Mouse (Mus musculus): ENCODE results near the gene Rgl2.

Rgl2 gene

GRCm38 (mm10) chr17:33909077-33909868, 20.1 kb upstream of the Rgl2 start, which contains the start of gene Daxx:
Daxx (plus strand) TSS chr17:33909414.
- DNase-seq, result peak; percentile 99 to 100

GRCm38 (mm10) chr17:33909869-33910250, 19.5 kb upstream of the Rgl2 start:
- peak; percentile 60 to 74 for DNase-seq

DNA sequence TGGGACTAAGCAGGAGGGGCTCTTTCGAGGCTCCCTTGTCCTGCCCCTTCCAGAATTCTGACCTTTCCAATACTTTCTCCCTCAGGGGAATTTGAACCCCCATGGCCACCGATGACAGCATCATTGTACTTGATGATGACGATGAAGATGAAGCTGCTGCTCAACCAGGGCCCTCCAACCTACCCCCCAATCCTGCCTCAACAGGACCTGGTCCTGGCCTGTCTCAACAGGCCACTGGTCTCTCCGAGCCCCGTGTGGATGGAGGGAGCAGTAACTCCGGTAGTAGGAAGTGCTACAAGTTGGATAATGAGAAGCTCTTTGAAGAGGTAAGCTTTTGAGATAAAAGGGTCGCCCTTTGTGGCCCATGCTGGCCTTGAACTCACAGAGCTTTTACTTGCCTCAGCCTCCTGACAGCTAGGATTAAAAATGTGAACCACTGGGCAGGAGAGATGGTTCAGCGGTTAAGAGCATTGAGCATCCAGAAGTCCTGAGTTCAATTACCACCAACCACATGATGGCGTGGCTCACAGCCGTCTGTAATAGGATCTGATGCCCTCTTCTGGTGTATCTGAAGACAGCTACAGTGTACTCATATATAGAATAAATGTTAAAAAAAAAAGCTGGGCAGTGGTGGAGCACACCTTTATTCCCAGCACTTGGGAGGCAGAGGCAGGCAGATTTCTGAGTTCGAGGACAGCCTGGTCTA, 18.8 kb upstream of the Rgl2 start:
- no peak for DNase-seq

DNA sequence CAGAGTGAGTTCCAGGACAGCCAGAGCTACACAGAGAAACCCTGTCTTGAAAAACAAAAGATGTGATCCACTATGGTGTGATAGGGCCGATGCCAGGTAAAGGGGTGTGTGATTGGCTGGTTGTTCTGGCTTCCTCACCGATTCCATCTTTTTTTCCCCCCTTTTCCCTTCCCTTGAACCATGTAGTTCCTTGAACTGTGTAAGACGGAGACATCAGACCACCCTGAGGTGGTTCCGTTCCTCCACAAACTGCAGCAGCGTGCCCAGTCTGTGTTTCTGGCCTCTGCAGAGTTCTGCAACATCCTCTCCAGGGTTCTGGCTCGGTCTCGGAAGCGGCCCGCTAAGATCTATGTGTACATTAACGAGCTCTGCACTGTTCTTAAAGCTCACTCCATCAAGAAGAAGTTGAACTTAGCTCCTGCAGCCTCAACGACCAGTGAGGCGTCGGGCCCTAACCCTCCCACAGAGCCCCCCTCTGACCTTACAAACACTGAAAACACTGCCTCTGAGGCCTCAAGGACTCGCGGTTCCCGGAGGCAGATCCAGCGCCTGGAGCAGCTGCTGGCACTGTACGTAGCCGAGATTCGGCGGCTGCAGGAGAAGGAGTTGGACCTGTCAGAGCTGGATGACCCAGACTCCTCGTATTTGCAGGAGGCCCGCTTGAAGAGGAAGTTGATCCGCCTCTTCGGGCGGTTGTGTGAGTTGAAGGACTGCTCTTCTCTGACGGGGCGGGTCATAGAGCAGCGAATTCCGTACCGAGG, 18.1 kb upstream of the Rgl2 start:
- DNase-seq, result no peak

GRCm38 (mm10) chr17:33911813-33912414, 17.4 kb upstream of the Rgl2 start:
- DNase-seq, result peak in 1 of 2 experiments; percentile 56

DNA sequence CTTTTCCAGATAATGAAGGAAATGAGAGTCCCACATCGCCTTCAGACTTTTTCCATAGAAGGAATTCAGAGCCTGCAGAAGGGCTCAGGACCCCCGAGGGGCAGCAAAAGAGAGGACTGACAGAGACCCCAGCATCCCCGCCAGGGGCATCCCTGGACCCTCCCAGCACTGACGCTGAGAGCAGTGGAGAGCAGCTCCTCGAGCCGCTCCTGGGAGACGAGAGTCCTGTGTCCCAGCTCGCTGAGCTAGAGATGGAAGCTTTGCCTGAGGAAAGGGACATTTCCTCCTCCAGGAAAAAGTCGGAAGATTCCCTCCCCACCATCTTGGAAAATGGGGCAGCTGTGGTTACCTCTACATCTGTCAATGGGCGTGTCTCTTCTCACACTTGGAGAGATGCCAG, 16.1 kb upstream of the Rgl2 start:
- DNase-seq, result no peak

GRCm38 (mm10) chr17:33913905-33914304, 15.4 kb upstream of the Rgl2 start:
- no peak for DNase-seq

DNA sequence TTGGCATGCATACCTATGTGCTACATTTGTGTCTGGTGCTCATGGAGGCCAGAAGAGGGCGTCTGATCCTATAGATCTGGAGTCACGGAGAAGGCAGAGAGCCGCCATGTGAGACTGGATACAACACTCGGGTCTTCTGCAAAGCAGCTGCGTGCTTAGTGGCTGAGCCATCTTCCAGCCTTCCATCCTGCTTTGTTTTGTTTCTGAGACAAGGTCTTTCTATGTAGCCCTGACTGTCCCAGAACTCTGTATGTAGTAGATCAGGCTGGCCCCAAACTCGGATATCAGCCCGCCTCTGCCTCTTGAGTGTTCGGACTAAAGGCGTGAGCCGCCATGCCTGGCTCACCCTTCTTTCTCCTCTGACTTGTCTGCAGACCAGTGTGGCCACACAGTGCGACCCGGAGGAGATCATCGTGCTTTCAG, 14.4 kb upstream of the Rgl2 start:
- no peak for DNase-seq

DNA sequence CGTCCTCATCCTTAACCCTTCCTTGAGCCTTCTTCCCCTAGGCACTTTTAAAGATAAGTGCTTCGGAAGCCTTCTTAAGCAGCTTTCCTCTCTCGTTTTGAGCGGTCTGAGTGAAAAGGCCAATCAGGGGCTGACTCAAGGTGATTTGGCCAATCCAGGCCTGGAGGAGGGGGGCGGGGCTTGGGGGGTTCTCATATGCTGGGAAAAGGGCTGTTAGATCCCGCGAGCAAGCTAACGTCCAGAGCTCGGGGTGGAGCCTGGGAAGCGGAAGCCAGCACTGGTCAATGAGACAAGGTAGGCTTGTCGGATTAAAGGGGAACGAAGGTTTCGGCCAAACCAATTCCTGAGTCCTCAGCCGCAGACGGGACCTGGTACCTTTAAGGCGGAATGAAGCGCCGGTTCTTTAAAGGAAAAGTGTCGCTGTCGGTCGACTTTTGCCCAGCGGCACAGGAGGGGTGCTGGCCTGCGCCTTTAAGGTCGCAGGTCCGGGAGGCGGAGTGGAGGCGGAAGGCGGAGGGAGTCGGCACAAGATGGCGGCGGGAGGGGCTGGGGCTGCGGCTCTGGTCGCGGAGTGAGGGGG, 13.6 kb upstream of the Rgl2 start, which contains the start of the genes Tapbp and Zbtb22:
Gene Tapbp (plus strand): TSS at position 229 of the 580 bp plus-strand sequence.
Gene Zbtb22 (plus strand): TSS at position 234 of the 580 bp plus-strand sequence.
- DNase-seq, result peak; percentile 99

DNA sequence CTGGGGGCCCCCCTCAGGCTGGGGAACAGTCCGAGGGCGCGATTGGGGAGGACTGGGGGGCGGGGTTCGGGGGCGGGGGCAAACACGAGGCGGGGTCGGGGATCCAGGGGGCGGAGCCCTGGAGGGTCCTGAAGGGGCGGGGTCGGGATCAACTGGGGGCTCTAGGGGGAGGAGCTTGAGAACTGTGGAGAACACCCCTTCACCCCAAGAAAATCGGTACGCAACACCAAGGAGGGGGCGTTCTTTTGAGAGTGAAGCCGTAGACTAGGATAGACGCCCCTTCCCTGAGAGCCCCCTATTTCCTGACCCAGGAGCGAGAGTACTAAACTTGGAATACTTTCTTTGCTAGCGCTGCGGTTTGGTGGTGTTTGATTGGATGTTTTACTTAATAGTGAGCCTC, 13.0 kb upstream of the Rgl2 start:
- DNase-seq, result peak in 1 of 2 experiments; percentile 39

GRCm38 (mm10) chr17:33916847-33917655, 12.3 kb upstream of the Rgl2 start:
- DNase-seq, result peak in 1 of 2 experiments; percentile 24

DNA sequence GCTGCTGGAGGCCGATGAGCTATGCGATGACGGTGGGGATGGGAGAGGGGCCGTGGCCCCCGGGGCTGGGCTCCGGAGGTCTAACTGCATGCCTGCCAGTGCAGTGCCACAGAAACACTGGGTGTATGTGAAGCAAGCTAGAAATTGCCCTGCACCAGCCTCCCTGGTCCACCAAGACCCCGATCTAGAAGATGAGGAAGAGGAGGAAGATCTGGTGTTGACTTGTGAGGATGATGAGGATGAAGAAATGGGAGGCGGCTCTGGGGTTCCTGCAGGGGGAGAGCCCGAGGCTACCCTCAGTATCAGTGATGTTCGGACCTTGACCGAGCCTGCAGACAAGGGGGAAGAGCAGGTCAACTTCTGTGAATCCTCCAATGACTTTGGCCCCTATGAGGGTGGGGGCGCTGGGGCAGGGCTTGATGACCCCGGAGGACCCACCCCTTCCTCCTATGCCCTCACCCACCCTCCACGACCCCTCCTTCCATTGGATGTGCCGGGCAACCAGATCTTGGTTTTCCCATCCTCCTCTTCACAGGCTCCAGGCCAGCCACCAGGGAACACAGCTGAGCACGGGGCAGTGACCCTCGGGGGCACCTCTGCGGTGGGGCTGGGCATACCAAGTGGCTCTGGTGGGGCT, 11.6 kb upstream of the Rgl2 start:
- no peak for DNase-seq

DNA sequence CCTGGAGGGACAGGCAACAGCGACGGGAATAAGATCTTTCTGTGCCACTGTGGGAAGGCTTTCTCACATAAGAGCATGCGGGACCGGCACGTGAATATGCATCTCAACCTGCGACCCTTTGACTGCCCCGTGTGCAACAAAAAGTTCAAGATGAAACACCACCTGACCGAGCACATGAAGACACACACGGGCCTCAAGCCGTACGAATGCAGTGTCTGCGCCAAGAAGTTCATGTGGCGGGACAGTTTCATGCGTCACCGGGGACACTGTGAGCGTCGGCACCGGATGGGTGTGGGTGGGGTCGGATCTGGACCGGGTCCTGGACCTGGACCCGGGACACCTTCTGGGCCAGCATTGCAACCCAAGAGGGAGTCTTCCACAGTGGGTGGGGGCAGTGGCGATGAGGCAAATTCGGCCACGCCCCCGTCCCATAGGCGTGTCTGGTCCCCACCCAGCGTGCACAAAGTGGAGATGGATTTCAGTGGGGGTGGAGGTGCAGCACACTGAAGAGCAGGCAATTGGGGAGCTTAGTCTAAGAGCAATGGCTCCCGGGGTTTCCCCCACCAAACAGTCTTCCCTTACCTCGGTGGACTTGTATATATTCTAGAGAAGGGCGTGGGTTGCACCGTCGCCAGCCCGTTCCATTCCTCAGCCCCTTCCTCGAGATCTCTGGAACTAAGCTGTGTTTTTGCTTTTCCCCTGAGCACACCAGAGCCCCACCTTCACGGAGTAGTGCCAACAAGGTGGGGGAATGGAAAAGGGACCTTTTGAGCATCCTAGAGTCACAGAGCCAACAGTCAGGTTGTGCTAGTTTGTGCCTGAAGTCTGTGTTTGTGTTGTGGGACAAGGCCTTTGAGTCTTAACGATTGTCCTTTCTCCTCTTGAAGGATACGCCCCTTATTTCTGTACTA, 10.8 kb upstream of the Rgl2 start:
- peak in 1 of 2 experiments; percentile 43 for DNase-seq

GRCm38 (mm10) chr17:33919351-33920281, 9.7 kb upstream of the Rgl2 start:
- peak; percentile 91 for DNase-seq

- DNase-seq, result peak; percentile 89 to 96
Measured at GRCm38 (mm10) chr17:33920282-33921097, 8.9 kb upstream of the Rgl2 start.

DNA sequence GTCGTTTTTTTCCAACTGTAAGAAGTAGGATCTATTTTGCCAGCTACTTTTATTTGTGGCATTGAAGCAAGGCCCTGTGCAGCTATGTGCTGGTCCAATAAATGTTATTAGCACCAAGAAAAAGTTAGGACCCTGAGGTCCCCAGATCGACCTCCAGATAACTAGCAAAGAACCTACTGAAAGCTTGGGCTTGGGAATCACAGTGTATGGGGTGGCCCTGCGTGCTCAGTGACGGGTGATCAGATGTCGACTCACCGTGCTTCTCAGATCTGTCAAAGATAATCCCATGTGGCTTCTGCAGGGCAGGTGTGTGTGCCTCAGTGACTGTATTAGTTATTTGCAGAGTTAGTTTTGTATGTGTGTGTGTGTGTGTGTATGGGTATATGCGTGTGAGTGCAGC, 8.0 kb upstream of the Rgl2 start:
- no peak for DNase-seq

DNA sequence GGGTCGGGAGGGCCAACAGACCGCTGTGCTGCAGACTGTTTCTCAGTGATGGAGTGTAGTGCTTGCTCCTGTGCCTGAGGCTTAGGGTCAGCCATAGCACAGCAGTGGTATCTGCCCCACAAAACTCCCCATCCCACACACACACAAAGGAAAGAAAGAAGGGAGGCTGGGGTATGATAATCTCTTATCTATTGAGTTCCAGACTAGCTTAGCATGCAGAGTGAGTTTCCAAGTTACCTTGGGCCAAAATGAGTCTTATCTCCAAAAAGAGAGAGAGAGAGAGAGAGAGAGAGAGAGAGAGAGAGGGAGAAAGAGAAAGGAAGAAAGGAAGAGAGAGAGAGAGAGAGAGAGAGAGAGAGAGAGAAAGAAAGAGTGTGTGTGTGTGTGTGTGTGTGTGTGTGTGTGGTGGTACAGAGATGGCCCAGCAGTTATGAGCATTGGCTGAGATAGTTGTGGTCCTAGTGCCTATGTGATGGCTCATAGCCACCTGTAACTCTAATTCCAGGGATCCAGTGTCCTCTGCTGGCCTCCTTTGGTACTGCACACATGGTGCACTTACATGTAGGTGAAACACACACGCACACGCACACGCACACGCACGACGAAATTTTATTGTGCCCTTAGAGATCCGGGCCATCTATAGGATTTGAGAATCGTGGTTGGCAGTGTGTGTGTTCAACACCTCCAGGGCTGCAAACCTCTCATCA, 4.6 kb upstream of the Rgl2 start:
- DNase-seq, result peak; percentile 35 to 75
